Mouse (Mus musculus) liver, adult 2 months (tissue): ENCODE data around the gene Mex3d. TPM values are rescaled to one million over a fixed set of nuclear protein-coding genes. Genes with fewer than 3 reads are reported as not detected.

Experiments
- DNase-seq: peaks from one replicate; pipeline ENCODE4 v3.0.0-alpha.2; 2011; ENCODE audit warnings: low read depth, low spot score; ENCODE audit errors: extremely low read depth
- H3K27ac ChIP-seq: fragments of 200-500 bp; replicated peaks from 2 replicates; pipeline ENCODE4 v1.5.1; 2012; ENCODE audit warnings: low read depth, mild to moderate bottlenecking, control low read depth, inconsistent platforms, low read length; ENCODE audit not compliant: insufficient read depth
- H3K27me3 ChIP-seq: fragments of 200-500 bp; 2 replicates; pipeline ENCODE4 v1.6.1; 2012; ENCODE audit warnings: mild to moderate bottlenecking, moderate library complexity, low read length, inconsistent platforms; ENCODE audit not compliant: control insufficient read depth, insufficient read depth
- H3K36me3 ChIP-seq: fragments of 200-500 bp; 2 replicates; pipeline ENCODE4 v1.6.1; 2012; ENCODE audit warnings: low read length, inconsistent platforms; ENCODE audit not compliant: control insufficient read depth, insufficient read depth
- H3K4me1 ChIP-seq: fragments of 200-500 bp; 2 replicates; pipeline ENCODE4 v1.6.1; 2011; ENCODE audit warnings: low read length; ENCODE audit not compliant: control insufficient read depth, insufficient read depth
- H3K4me3 ChIP-seq: fragments of 200-500 bp; 2 replicates; pipeline ENCODE4 v1.5.1; 2011; ENCODE audit warnings: low read depth, mild to moderate bottlenecking, control low read depth, low read length, moderate library complexity; ENCODE audit not compliant: insufficient read depth
- H3K79me2 ChIP-seq: fragments of 200-500 bp; 2 replicates; pipeline ENCODE4 v1.6.1; 2012; ENCODE audit warnings: inconsistent platforms, mild to moderate bottlenecking, low read length, moderate library complexity; ENCODE audit not compliant: control insufficient read depth, insufficient read depth
- H3K9ac ChIP-seq: fragments of 200-500 bp; 2 replicates; pipeline ENCODE4 v1.6.1; 2012; ENCODE audit warnings: low read depth, mild to moderate bottlenecking, control low read depth, inconsistent platforms, low read length
- CTCF ChIP-seq: fragments of 200-500 bp; IDR thresholded peaks from 2 replicates; pipeline ENCODE4 v1.5.1; 2011; ENCODE audit warnings: low read depth, low read length, control low read depth
- POLR2A ChIP-seq: fragments of 200-500 bp; IDR thresholded peaks from 2 replicates; pipeline ENCODE4 v1.6.1; 2011; ENCODE audit warnings: low read length, control low read depth; ENCODE audit not compliant: insufficient read depth; ENCODE audit errors: extremely low read depth
- WGBS: fragments of 180-500 bp; shearing (Covaris S2); methylation state at CpG from one replicate; pipeline ENCODE4 v1.1.7; 2018; 5-methylcytosine and 5-hydroxymethylcytosine counted together
- polyA plus RNA-seq: library from polyadenylated mRNA; depleted of rRNA; stranded (reverse); fragments of >200 nt; gene quantifications from 2 replicates; pipeline ENCODE4 v1.2.3, GENCODE M21; 2012
- total RNA-seq: library from RNA; depleted of rRNA; stranded (reverse); fragments of >200 nt; gene quantifications from 2 replicates; pipeline ENCODE4 v1.2.3, GENCODE M21; 2014

Gene Mex3d
- total and polyA plus RNA-seq, 2 experiments = 1.0 to 2.1 TPM

DNA sequence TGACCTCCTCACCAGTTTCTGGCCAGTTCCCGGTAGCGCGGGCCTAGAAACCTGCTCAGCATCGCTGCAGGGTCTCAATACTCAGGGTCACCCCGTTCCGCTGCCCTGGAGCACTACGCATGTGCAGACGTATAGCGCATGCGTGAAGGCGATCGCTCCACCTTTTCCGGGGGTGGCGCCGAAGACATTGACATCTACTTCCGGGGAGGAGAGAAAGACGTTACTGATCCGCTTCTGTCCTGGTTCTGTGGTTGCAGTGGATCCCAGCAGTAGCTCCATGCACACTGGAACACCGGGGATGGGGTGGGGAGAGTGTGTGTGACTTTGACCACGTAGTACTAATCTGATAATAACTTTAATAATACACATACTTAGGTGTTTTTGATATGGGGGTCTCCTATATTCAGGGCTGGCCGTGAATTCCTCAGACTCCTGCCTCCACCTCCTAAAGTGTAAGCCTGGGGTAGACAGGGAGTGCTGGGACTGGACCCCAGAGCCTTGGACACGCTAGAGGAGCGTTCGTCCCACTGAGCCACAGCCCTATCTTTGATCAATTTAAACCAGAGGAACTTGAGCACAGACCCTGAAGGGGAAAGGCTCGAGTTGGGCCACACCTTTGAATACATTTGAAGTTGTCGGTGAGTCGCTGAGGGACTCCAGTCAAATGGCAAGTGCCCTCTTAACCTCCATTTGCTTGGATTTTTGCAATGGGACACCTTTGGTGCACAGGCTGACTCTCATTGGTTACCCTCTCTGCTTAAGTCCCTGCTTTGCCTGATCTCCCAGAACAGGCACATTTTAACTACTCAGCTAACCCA is 19.4 kb upstream of the Mex3d start, which contains the start of gene Uqcr11:
Gene Uqcr11 (minus strand): TSS at position 147 of the 818 bp plus-strand sequence.
- H3K9ac ChIP-seq = peak within 1 kb of the TSS; percentile 90
- under 1% methylated on average over 27 of the region's 27 CpGs for WGBS
- peak; percentile 82 for DNase-seq
- H3K4me1 ChIP-seq = peaks cover 17% of the 10 kb centered on the region
- TF ChIP-seq CTCF (no peak), POLR2A (peak; percentile 55; the same call in 1 of the 2 replicates)
- peaks cover 6% of the 10 kb centered on the region; the same call in 1 of the 2 replicates for H3K79me2 ChIP-seq
- peaks cover 10% of the 10 kb centered on the region; the same call in 1 of the 2 replicates for H3K36me3 ChIP-seq
- peak within 1 kb of the TSS; percentile 86 for H3K4me3 ChIP-seq
- no peaks in the 10 kb centered on the region for H3K27me3 ChIP-seq
- peak within 1 kb of the TSS; percentile 61 for H3K27ac ChIP-seq

DNA sequence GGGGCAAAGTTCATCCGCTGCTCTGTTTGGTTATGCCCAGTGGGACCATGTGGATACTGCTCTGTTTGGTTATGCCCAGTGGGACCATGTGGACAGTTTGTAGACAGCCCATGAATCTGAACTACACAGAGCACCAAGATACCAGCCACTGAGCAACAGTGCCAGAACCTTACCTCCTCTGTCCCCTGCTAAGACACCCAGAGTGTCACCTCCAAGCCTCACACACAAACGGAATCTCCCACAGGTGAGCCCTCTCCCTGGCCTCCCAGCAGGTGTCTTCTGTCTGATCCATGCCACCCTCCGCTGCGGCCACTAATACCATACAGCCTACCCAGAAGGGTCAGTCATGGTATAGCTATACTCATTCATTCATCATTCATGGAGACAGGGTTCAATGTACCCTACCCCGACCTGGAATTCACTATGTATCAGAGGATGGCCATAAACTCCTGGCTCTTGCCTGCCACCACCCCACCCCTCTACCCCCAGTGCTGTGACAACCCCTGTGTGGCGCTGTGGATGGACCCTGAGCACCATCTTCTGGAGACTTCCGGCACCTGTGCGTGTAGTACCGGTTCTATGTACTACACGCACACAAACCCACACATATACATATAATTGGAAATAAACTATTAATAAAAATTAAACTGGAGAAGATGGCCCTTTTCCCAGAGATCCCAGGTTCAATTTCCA is 18.2 kb upstream of the Mex3d start:
- Histone ChIP-seq H3K27me3 (no peaks in the 10 kb centered on the region), H3K79me2 (peaks cover 6% of the 10 kb centered on the region; the same call in 1 of the 2 replicates), H3K9ac (peak overlapping the region; percentile 90), H3K36me3 (peaks cover 10% of the 10 kb centered on the region; the same call in 1 of the 2 replicates), H3K4me3 (peak overlapping the region; percentile 86), H3K4me1 (peaks cover 17% of the 10 kb centered on the region), H3K27ac (peak overlapping the region; percentile 61; the same call in 1 of the 2 replicates)
- TF ChIP-seq POLR2A (no peak), CTCF (peak; percentile 37)
- WGBS = 35% methylated on average over 10 of the region's 10 CpGs
- peak; percentile 52 for DNase-seq

DNA sequence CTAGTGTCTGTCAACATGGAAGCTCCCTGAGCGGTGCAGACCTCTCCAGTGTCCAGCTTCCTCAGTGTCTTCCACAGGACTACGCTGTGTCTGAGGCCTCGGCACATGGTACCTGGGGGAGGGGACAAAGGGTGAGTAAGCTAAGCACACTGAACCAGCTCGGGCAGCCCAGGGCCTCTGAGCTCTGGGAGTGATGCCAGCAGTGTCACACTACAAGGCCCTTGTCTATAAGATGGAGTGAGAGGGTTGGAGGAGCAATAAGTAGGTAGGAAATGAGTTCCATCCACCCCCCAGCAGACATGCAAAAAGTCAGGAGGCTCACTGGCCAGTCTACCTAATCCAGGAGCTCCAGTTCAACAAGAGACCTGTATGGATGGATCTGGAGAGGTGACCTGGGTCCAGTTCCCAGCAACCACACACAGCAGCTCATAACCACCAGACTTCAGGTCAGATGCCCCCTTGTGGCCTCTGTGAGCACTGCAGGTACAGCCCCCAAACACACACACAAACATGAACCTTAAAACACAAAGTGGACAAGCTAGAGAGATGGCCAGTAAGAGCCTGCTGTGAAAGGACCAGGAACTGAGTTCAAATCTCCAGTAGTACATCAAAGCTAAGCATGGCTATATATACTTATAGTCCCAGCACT is 15.7 kb upstream of the Mex3d start:
- H3K79me2 ChIP-seq = peaks cover 6% of the 10 kb centered on the region; the same call in 1 of the 2 replicates
- no peak overlapping the region for H3K9ac ChIP-seq
- WGBS = 83% methylated on average over 4 of the region's 4 CpGs
- no peak for DNase-seq
- H3K4me1 ChIP-seq = peaks cover 21% of the 10 kb centered on the region
- TF ChIP-seq POLR2A (no peak), CTCF (peak; percentile 78)
- no peaks in the 10 kb centered on the region for H3K27me3 ChIP-seq
- no peak overlapping the region for H3K4me3 ChIP-seq
- H3K36me3 ChIP-seq = peaks cover 10% of the 10 kb centered on the region; the same call in 1 of the 2 replicates
- no peak overlapping the region for H3K27ac ChIP-seq

DNA sequence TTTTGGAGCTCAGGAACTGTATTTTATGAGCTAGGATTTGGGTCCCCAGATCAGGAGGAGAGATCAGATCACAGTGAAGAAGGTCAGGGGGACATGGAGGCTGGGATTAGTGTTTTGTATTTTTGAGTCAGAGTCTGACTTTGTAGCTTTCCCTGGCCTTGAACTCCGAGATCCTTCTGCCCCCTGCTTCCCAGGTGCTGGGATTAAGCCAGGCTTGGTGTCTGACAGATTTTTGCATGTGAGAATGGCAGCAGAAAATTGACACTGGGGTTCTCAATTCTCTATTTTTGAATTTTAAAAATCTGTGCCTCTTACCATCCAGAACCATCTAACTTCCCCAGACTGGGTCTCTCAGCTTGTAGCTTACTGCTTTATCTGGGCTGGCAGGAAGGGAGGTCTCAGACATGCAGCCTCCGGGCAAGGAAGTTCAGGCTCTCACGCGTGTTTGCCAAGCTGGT is 13.3 kb upstream of the Mex3d start:
- H3K9ac ChIP-seq = peak overlapping the region; percentile 15; the same call in 1 of the 2 replicates
- peaks cover 10% of the 10 kb centered on the region; the same call in 1 of the 2 replicates for H3K36me3 ChIP-seq
- peaks cover 8% of the 10 kb centered on the region for H3K79me2 ChIP-seq
- 46% methylated on average over 4 of the region's 4 CpGs for WGBS
- H3K4me1 ChIP-seq = peaks cover 23% of the 10 kb centered on the region
- H3K27me3 ChIP-seq = no peaks in the 10 kb centered on the region
- no peak for DNase-seq
- H3K27ac ChIP-seq = no peak overlapping the region; the same call in 1 of the 2 replicates
- TF ChIP-seq POLR2A (no peak), CTCF (no peak)
- no peak overlapping the region for H3K4me3 ChIP-seq

DNA sequence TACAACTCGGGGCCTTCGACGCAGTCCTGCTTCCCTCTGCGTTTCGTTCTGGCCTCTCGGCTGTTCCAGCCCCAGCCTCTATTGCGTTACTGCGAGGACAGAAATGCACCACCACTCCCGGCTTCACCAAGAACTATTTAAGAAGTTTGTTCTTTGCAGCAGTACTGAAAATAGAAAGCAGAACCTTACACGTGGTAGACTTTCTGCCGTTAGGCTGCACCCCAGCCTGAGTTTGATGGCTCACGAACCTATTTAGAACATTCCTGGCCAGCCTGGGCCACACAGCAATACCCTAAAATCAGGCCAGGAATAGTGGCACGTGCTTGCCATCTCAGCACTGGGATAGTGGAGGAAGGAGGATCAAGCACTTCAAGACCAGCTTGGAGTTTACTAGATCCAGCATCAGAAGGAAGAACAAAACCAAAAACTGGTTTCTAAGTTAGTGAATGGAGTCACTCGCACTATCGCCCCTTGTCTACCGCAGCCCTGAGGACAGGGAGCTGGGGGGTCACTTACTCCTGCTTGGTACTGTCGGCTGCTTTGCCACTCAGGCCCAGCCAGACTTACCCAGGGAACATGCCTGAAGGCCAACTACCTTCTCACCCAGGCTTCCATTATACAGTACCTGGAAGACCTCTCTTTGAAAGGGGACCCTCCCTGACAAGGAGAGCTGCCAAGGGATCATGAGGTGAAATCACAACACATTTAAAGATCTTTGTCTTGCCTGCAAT is 12.7 kb upstream of the Mex3d start:
- no peaks in the 10 kb centered on the region for H3K27me3 ChIP-seq
- H3K4me1 ChIP-seq = peaks cover 18% of the 10 kb centered on the region
- DNase-seq = no peak
- peak overlapping the region; percentile 54 for H3K4me3 ChIP-seq
- H3K9ac ChIP-seq = peak overlapping the region; percentile 76
- WGBS = 13% methylated on average over 17 of the region's 17 CpGs
- H3K79me2 ChIP-seq = peaks cover 8% of the 10 kb centered on the region
- peaks cover 10% of the 10 kb centered on the region; the same call in 1 of the 2 replicates for H3K36me3 ChIP-seq
- H3K27ac ChIP-seq = peak overlapping the region; percentile 58
- TF ChIP-seq CTCF (no peak), POLR2A (no peak)
